Mouse (Mus musculus) MEL (cell line): ENCODE results near the gene Pax8.

Source experiments
- JUND ChIP-seq: IDR thresholded peaks from 2 replicates; pipeline ENCODE4 v1.6.1; 2011; ENCODE audit warnings: low read depth, mild to moderate bottlenecking, improper control_type of control experiment, low read length
- POLR2AphosphoS2 ChIP-seq: IDR thresholded peaks from 2 replicates; pipeline ENCODE4 v1.6.1; 2011; ENCODE audit warnings: low read length, improper control_type of control experiment
- ZNF384 ChIP-seq: IDR thresholded peaks from 2 replicates; pipeline ENCODE4 v1.6.1; 2012; ENCODE audit warnings: low read depth, mild to moderate bottlenecking, inconsistent platforms, low read length, improper control_type of control experiment

DNA sequence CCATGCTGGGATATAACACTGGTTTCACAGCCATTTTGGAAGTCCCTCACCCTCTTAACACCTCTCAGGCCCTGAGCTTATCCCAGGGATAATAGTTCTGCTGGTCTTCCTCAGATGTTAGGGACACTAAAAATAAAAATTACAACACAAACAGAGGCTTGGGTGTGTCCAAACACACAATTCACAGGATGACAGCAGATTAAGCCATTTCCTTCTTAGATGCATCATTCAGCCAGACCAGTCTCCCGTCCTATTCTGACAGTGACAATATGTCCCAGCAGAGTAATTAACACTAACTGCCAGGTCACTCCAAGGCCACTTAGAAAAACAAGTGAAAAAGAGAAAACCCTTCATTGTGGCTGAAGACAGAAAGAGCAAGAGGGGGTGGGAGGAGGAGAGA is 8.2 kb downstream of the Pax8 start:
- TF ChIP-seq ZNF384 (no peak), POLR2AphosphoS2 (no peak), JUND (no peak)
